In genomic region chrX:43736838-43737237, GRCm38 (mm10) we compare ENCODE assay signal across 24 mouse cellular contexts.
DNase-seq lines count a peak whose midpoint lies in the region; ATAC-seq and TF ChIP-seq lines count a peak whose summit lies in the region.
"Had no signal": no experiment of that assay in that cellular context is flagged by ENCODE, and none has a peak within 500 bp of the region (broad histone marks: within the 10 kb centered on the region; RNA-seq: fewer than 3 reads in every experiment).

No protein-coding gene starts in this region.

- ATAC-seq in activated CD4-positive, CD25-positive, alpha-beta regulatory T cell, adult 4 months: no peak
- ATAC-seq: CD4-positive, CD25-positive, alpha-beta regulatory T cell, adult 4 months; forebrain, embryonic 13.5 days; forebrain, embryonic 16.5 days; hindbrain, embryonic 16.5 days had no signal

- DNase-seq in layer of hippocampus, adult 18-20 months (ENCODE audit: low spot score in 2 of 2): peak; percentile 8 to 14
- no peak for DNase-seq in layer of hippocampus, postnatal 25 days (ENCODE audit: extremely low spot score in 1 of 2, low spot score in 1 of 2)
- DNase-seq in left cerebral cortex, postnatal 25 days (ENCODE audit: low spot score in 2 of 2): peak; percentile 1 to 36
- no peak for DNase-seq in left cerebral cortex, adult 2 months (ENCODE audit: extremely low spot score in 1 of 2, low spot score in 2 of 2)
- peak; percentile 54 for DNase-seq in brain, adult 2 months (ENCODE audit: low read depth, low spot score)
- peak; percentile 14 for DNase-seq in layer of hippocampus, adult 9-11 months
- DNase-seq: adrenal gland, adult 8-10 months; adrenal gland, postnatal 25 days; cerebellum, adult 18-20 months; cerebellum, adult 9-10 months; gastrocnemius, postnatal 25 days; heart, adult 18-20 months; heart, postnatal 10 days; heart, postnatal 36 days had no signal

- no peak for TF ChIP-seq CTCF in left cerebral cortex, adult 2 months (IDR thresholded peaks at IDR 0.05)

- intact Hi-C loops in left cerebral cortex, postnatal 25 days (cut with DNase I): no loop called here
- intact Hi-C loops in left cerebral cortex, adult 2 months (cut with DNase I): no loop called here

- no peak overlapping the region for H3K27ac ChIP-seq in left cerebral cortex, adult 2 months
- H3K27ac ChIP-seq: forebrain, embryonic 10.5 days; forebrain, embryonic 13.5 days; heart, embryonic 15.5 days; hindbrain, embryonic 10.5 days; hindbrain, embryonic 13.5 days had no signal

- H3K4me3 ChIP-seq in left cerebral cortex, adult 2 months: no peak overlapping the region
- H3K4me3 ChIP-seq: forebrain, embryonic 10.5 days; forebrain, embryonic 13.5 days; heart, embryonic 12.5 days; heart, embryonic 15.5 days; hindbrain, embryonic 10.5 days; hindbrain, embryonic 13.5 days had no signal

Comparison
In these comparisons a context has a peak if more than half of its experiments do, and no peak if none do; other contexts are left out.
1. DNase-seq: peak in layer of hippocampus, adult 18-20 months (2 of 2), left cerebral cortex, postnatal 25 days (2 of 2), brain, adult 2 months (single experiment) and layer of hippocampus, adult 9-11 months (single experiment); none in layer of hippocampus, postnatal 25 days (0 of 2) and left cerebral cortex, adult 2 months (0 of 2).